Mouse (Mus musculus): ENCODE results near the gene Ttc12. TPM values are rescaled to one million over a fixed set of nuclear protein-coding genes. Genes with fewer than 3 reads are reported as not detected.
A peak's percentile ranks its signal among the peaks of the same experiment; 100 is the strongest.

Gene Ttc12
- polyA plus RNA-seq, 2 experiments = 0.18 to 0.19 TPM

DNA sequence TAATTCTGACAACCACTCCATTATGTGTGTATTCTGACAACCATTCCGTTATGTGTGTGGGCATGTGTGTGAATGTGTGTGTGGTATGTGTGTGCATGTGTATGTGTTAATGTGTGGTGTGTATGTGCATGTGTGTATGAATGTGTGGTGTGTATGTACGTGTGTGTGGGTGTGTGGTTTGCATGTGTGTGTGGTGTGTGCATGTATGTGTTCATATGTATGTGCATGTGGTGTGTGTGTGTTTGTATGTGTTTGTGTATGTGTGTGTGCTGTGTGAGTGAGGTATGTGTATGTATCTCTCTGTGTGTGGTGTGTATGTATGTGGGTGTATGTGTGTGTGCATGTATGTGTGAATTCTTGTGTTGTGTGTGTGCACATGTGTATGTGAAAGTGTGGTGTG, 13.9 kb upstream of the Ttc12 start:
- Histone ChIP-seq H3K9me3 (ENCODE audit: control insufficient read depth, low read length) (no peaks in the 10 kb centered on the region), H3K36me3 (replicated peaks; ENCODE audit: control insufficient read depth, insufficient read depth, low read depth) (no peaks in the 10 kb centered on the region), H3K27me3 (ENCODE audit: control insufficient read depth, insufficient read depth, low read length) (no peaks in the 10 kb centered on the region), H3K27ac (no peak overlapping the region), H3K4me3 (ENCODE audit: insufficient read depth in 1 of 2, low read depth in 2 of 2, low read length in 2 of 2) (no peak overlapping the region), H3K9ac (replicated peaks) (no peak overlapping the region), H3K4me1 (replicated peaks; ENCODE audit: control insufficient read depth in 2 of 2, insufficient read depth in 2 of 2, low read length in 1 of 2) (no peaks in the 10 kb centered on the region), H3K4me2 (ENCODE audit: low read depth) (no peak overlapping the region)
- whole genome bisulfite sequencing (ENCODE audit: insufficient replicate concordance) = 52% methylated on average over 2 of the region's 2 CpGs
- TF ChIP-seq EP300 (IDR thresholded peaks at IDR 0.05; ENCODE audit: low read depth) = no peak
- TF ChIP-seq CTCF (IDR thresholded peaks at IDR 0.05; ENCODE audit: low read depth) = no peak
- DNase-seq (ENCODE audit: low read depth in 3 of 3, low spot score in 3 of 3) (no peak), ATAC-seq (ENCODE audit: insufficient read depth) (no peak)

DNA sequence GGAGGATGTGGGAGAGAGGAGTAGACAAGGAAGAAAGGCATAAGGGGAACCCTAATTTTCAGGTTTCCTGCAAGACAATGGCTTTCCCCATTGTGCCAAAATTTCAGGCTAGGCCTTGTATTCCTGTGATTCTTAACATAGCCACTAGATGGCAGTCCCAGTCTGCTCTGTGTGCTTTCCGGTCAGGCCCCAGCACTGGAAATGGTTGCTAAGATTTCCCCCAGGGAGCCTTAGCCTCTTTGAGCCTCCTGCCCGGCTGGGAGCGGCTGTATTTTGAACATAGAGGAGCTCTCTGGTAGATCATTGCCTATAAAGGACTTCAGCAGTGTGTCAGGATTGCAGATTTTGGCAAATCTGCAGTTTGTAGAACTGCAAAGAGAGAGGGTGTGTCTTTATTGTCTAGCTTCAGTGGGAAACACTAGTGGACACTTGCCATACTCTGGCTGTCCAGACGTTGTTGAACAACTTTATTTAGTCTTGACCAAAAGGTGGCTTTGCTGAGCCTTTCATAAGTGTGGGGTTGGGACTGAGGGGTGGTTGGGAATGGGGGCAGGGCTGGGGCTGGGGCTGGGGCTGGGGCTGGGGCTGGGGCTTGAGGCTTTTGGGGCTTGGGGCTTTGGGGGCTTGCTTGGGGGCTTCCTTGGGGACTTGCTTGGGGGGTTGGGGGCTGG, 8.1 kb upstream of the Ttc12 start:
- no peak overlapping the region for H3K4me2 ChIP-seq (ENCODE audit: low read depth)
- H3K27ac ChIP-seq = no peak overlapping the region
- ATAC-seq (ENCODE audit: insufficient read depth) (no peak), DNase-seq (ENCODE audit: low read depth in 3 of 3, low spot score in 3 of 3) (peak in 1 of 3 experiments; percentile 25)
- H3K27me3 ChIP-seq (ENCODE audit: control insufficient read depth, insufficient read depth, low read length) = no peaks in the 10 kb centered on the region
- H3K9ac ChIP-seq (replicated peaks) = no peak overlapping the region
- no peaks in the 10 kb centered on the region for H3K36me3 ChIP-seq (replicated peaks; ENCODE audit: control insufficient read depth, insufficient read depth, low read depth)
- H3K4me3 ChIP-seq (ENCODE audit: insufficient read depth in 1 of 2, low read depth in 2 of 2, low read length in 2 of 2) = no peak overlapping the region
- TF ChIP-seq EP300 (IDR thresholded peaks at IDR 0.05; ENCODE audit: low read depth) (no peak), CTCF (IDR thresholded peaks at IDR 0.05; ENCODE audit: low read depth) (peak; percentile 77)
- H3K9me3 ChIP-seq (ENCODE audit: control insufficient read depth, low read length) = no peaks in the 10 kb centered on the region
- no peaks in the 10 kb centered on the region for H3K4me1 ChIP-seq (replicated peaks; ENCODE audit: control insufficient read depth in 2 of 2, insufficient read depth in 2 of 2, low read length in 1 of 2)
- WGBS (ENCODE audit: insufficient replicate concordance) = 3% methylated on average over 4 of the region's 4 CpGs

DNA sequence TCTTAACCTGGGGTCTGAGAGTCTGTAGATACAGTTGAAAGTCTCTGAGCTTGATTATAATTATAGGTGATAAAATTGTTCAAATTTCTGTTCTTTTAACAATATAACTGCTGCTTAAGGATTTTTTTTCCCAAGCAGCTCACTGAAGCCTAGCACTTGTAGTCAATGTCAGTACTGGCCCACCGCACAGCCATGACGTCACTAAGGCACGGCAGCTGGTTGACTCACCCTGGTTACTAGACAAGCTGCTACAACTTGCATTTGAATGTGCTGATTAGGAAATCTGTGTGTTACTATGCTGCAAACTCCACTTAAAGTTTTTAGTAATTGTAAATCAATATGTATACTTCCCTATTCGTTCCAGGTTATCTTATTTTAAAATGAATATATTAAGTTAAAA, 4.6 kb upstream of the Ttc12 start:
- H3K4me1 ChIP-seq (replicated peaks; ENCODE audit: control insufficient read depth in 2 of 2, insufficient read depth in 2 of 2, low read length in 1 of 2) = no peaks in the 10 kb centered on the region
- no peak for DNase-seq (ENCODE audit: low read depth in 3 of 3, low spot score in 3 of 3)
- 69% methylated on average over 4 of the region's 4 CpGs for WGBS (ENCODE audit: insufficient replicate concordance)

GRCm38 (mm10) chr9:49488912-49489895, 3.2 kb upstream of the Ttc12 start:
- H3K4me2 ChIP-seq (ENCODE audit: low read depth) = no peak overlapping the region
- H3K27me3 ChIP-seq (ENCODE audit: control insufficient read depth, insufficient read depth, low read length) = no peaks in the 10 kb centered on the region
- TF ChIP-seq CTCF (IDR thresholded peaks at IDR 0.05; ENCODE audit: low read depth) = peak; percentile 98
- no peak for TF ChIP-seq EP300 (IDR thresholded peaks at IDR 0.05; ENCODE audit: low read depth)
- no peak overlapping the region for H3K4me3 ChIP-seq (ENCODE audit: insufficient read depth in 1 of 2, low read depth in 2 of 2, low read length in 2 of 2)
- no peaks in the 10 kb centered on the region for H3K36me3 ChIP-seq (replicated peaks; ENCODE audit: control insufficient read depth, insufficient read depth, low read depth)
- WGBS (ENCODE audit: insufficient replicate concordance) = 25% methylated on average over 16 of the region's 16 CpGs
- H3K9ac ChIP-seq (replicated peaks) = no peak overlapping the region
- no peaks in the 10 kb centered on the region for H3K9me3 ChIP-seq (ENCODE audit: control insufficient read depth, low read length)
- no peak for ATAC-seq (ENCODE audit: insufficient read depth)
- peak in 2 of 3 experiments; percentile 16 to 19 for DNase-seq (ENCODE audit: low read depth in 3 of 3, low spot score in 3 of 3)
- H3K27ac ChIP-seq = no peak overlapping the region
- no peaks in the 10 kb centered on the region for H3K4me1 ChIP-seq (replicated peaks; ENCODE audit: control insufficient read depth in 2 of 2, insufficient read depth in 2 of 2, low read length in 1 of 2)

More for the DNA sequence above, 4.6 kb upstream of the Ttc12 start:
- H3K9me3 ChIP-seq (ENCODE audit: control insufficient read depth, low read length) = no peaks in the 10 kb centered on the region
- no peaks in the 10 kb centered on the region for H3K27me3 ChIP-seq (ENCODE audit: control insufficient read depth, insufficient read depth, low read length)
- no peaks in the 10 kb centered on the region for H3K36me3 ChIP-seq (replicated peaks; ENCODE audit: control insufficient read depth, insufficient read depth, low read depth)
- H3K27ac ChIP-seq = no peak overlapping the region
- H3K4me3 ChIP-seq (ENCODE audit: insufficient read depth in 1 of 2, low read depth in 2 of 2, low read length in 2 of 2) = no peak overlapping the region
- no peak for ATAC-seq (ENCODE audit: insufficient read depth)
- H3K4me2 ChIP-seq (ENCODE audit: low read depth) = no peak overlapping the region
- TF ChIP-seq CTCF (IDR thresholded peaks at IDR 0.05; ENCODE audit: low read depth) (no peak), EP300 (IDR thresholded peaks at IDR 0.05; ENCODE audit: low read depth) (no peak)
- H3K9ac ChIP-seq (replicated peaks) = no peak overlapping the region

DNA sequence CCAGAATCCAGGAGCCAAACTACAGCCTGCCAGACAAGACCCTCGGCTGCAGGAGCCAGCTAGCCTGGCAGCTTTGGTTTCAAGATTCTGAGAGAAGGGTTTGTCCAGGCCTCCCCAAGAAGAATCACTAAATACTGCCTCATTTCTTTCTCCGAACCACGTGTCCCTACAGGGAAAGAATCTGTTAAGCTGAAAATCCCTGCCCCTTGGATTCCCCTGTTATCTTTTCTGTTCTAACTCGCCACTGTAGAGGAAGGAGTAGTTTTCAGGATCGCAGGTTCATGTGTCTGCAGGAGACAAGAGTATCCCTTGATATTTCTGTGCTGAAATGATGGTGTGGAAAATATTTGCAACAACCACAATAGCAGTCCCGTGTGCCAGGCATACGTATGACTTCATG, 2.2 kb upstream of the Ttc12 start:
- Histone ChIP-seq H3K27me3 (ENCODE audit: control insufficient read depth, insufficient read depth, low read length) (no peaks in the 10 kb centered on the region), H3K36me3 (replicated peaks; ENCODE audit: control insufficient read depth, insufficient read depth, low read depth) (no peaks in the 10 kb centered on the region), H3K4me2 (ENCODE audit: low read depth) (no peak overlapping the region), H3K27ac (no peak overlapping the region), H3K4me1 (replicated peaks; ENCODE audit: control insufficient read depth in 2 of 2, insufficient read depth in 2 of 2, low read length in 1 of 2) (no peaks in the 10 kb centered on the region), H3K9ac (replicated peaks) (no peak overlapping the region), H3K4me3 (ENCODE audit: insufficient read depth in 1 of 2, low read depth in 2 of 2, low read length in 2 of 2) (no peak overlapping the region), H3K9me3 (ENCODE audit: control insufficient read depth, low read length) (no peaks in the 10 kb centered on the region)
- DNase-seq (ENCODE audit: low read depth in 3 of 3, low spot score in 3 of 3) (no peak), ATAC-seq (ENCODE audit: insufficient read depth) (no peak)
- WGBS (ENCODE audit: insufficient replicate concordance) = 52% methylated on average over 7 of the region's 7 CpGs
- no peak for TF ChIP-seq CTCF (IDR thresholded peaks at IDR 0.05; ENCODE audit: low read depth)
- TF ChIP-seq EP300 (IDR thresholded peaks at IDR 0.05; ENCODE audit: low read depth) = no peak

All from liver, embryonic 14.5 days (tissue).